Mouse (Mus musculus): ENCODE data around the gene Abca2.

GRCm38 (mm10) chr2:25433101-25433500 lies 4.6 kb downstream of the Abca2 start:
- no peak for TF ChIP-seq CTCF (IDR thresholded peaks at IDR 0.05; ENCODE audit: low read depth)
- TF ChIP-seq EP300 (IDR thresholded peaks at IDR 0.05; ENCODE audit: low read depth): no peak
